Mouse (Mus musculus) MEL (cell line): ENCODE measurements around the gene Zfp654.

ENCODE experiments used
- CHD2 ChIP-seq: IDR thresholded peaks from 2 replicates; pipeline ENCODE4 v1.6.1; 2011; ENCODE audit warnings: low read length, improper control_type of control experiment
- CTCF ChIP-seq, 3 experiments: IDR thresholded peaks in 2 of 3; conservative IDR thresholded peaks in 1 of 3; 2 replicates each; pipeline ENCODE4 v1.5.1; 2011 to 2012; ENCODE audit warnings: low read length in 3 of 3, low read depth in 2 of 3, mild to moderate bottlenecking in 2 of 3, improper control_type of control experiment in 1 of 3, inconsistent platforms in 1 of 3, mixed read lengths in 1 of 3, moderate library complexity in 1 of 3; ENCODE audit not compliant: control insufficient read depth in 1 of 3, insufficient read depth in 1 of 3, poor library complexity in 1 of 3, severe bottlenecking in 1 of 3
- E2F4 ChIP-seq: IDR thresholded peaks from 2 replicates; pipeline ENCODE4 v1.6.1; 2011; ENCODE audit warnings: low read depth, low read length, improper control_type of control experiment, borderline replicate concordance
- ELF1 ChIP-seq: IDR thresholded peaks from 2 replicates; pipeline ENCODE4 v1.6.1; 2014; ENCODE audit warnings: low read depth, mild to moderate bottlenecking, inconsistent platforms, low read length, improper control_type of control experiment, moderate library complexity
- EP300 ChIP-seq, 2 experiments: IDR thresholded peaks; 2 replicates each; pipeline ENCODE4 v1.6.1; 2011; ENCODE audit warnings: improper control_type of control experiment in 2 of 2, low read length in 2 of 2, low read depth in 1 of 2, mild to moderate bottlenecking in 1 of 2
- MXI1 ChIP-seq: IDR thresholded peaks from 2 replicates; pipeline ENCODE4 v1.6.1; 2011; ENCODE audit warnings: mild to moderate bottlenecking, low read depth, low read length, improper control_type of control experiment
- POLR2A ChIP-seq, 2 experiments: IDR thresholded peaks; 2 replicates each; pipeline ENCODE4 v1.6.1; 2011 to 2012; ENCODE audit warnings: low read length in 2 of 2, mild to moderate bottlenecking in 2 of 2, control low read depth in 1 of 2, improper control_type of control experiment in 1 of 2, low read depth in 1 of 2, moderate library complexity in 1 of 2; ENCODE audit not compliant: control insufficient read depth in 1 of 2, insufficient read depth in 1 of 2, poor library complexity in 1 of 2
- RCOR1 ChIP-seq: IDR thresholded peaks from 2 replicates; pipeline ENCODE4 v1.6.1; 2012; ENCODE audit warnings: low read depth, mild to moderate bottlenecking, inconsistent platforms, low read length, improper control_type of control experiment
- SMC3 ChIP-seq: IDR thresholded peaks from 2 replicates; pipeline ENCODE4 v1.6.1; 2011; ENCODE audit warnings: low read depth, low read length, improper control_type of control experiment
- TBP ChIP-seq: IDR thresholded peaks from 2 replicates; pipeline ENCODE4 v1.8.0; 2011; ENCODE audit warnings: low read depth, low read length, improper control_type of control experiment
- USF2 ChIP-seq, 2 experiments: IDR thresholded peaks; 2 replicates each; pipeline ENCODE4 v1.6.1; 2011 to 2012; ENCODE audit warnings: improper control_type of control experiment in 2 of 2, low read length in 2 of 2, borderline replicate concordance in 1 of 2, inconsistent platforms in 1 of 2, low read depth in 1 of 2, mild to moderate bottlenecking in 1 of 2; ENCODE audit not compliant: insufficient read depth in 1 of 2
- ZNF384 ChIP-seq: IDR thresholded peaks from 2 replicates; pipeline ENCODE4 v1.6.1; 2012; ENCODE audit warnings: low read depth, mild to moderate bottlenecking, inconsistent platforms, low read length, improper control_type of control experiment

- TF ChIP-seq EP300 (IDR thresholded peaks at IDR 0.05; ENCODE audit: low read depth in 1 of 2, low read length in 2 of 2): no peak
- no peak for TF ChIP-seq CTCF (IDR thresholded peaks at IDR 0.05 in 2 of 3, conservative IDR thresholded peaks at IDR 0.05 in 1 of 3; ENCODE audit: control insufficient read depth in 1 of 3, insufficient read depth in 1 of 3, low read depth in 2 of 3, low read length in 3 of 3, poor library complexity in 1 of 3, severe bottlenecking in 1 of 3)
- no peak for TF ChIP-seq CHD2
- TF ChIP-seq USF2 (IDR thresholded peaks at IDR 0.05; ENCODE audit: borderline replicate concordance in 1 of 2, insufficient read depth in 1 of 2, low read depth in 1 of 2, low read length in 2 of 2): no peak
- TF ChIP-seq ELF1: no peak
- TF ChIP-seq TBP: peak; percentile 70
- TF ChIP-seq E2F4: no peak
- no peak for TF ChIP-seq SMC3
- TF ChIP-seq POLR2A (IDR thresholded peaks at IDR 0.05; ENCODE audit: control insufficient read depth in 1 of 2, insufficient read depth in 1 of 2, low read depth in 1 of 2, low read length in 2 of 2, poor library complexity in 1 of 2): no peak
- no peak for TF ChIP-seq ZNF384
- no peak for TF ChIP-seq MXI1
- no peak for TF ChIP-seq RCOR1
Measured at GRCm38 (mm10) chr16:64885547-64885946, 34.1 kb upstream of the Zfp654 start.
